Mouse (Mus musculus) activated CD4-positive, CD25-positive, alpha-beta regulatory T cell, adult 9 weeks (primary cell): ENCODE data around the gene Macf1. TPM values are rescaled to one million over a fixed set of nuclear protein-coding genes. Genes with fewer than 3 reads are reported as not detected.

ENCODE experiments used
- polyA plus RNA-seq: library from polyadenylated mRNA; unstranded; fragments of 100-300 nt; shearing (Covaris generic); gene quantifications from one replicate; pipeline ENCODE4 v1.2.1, GENCODE M21; 2017

The Macf1 gene
- 184 TPM for polyA plus RNA-seq

DNA sequence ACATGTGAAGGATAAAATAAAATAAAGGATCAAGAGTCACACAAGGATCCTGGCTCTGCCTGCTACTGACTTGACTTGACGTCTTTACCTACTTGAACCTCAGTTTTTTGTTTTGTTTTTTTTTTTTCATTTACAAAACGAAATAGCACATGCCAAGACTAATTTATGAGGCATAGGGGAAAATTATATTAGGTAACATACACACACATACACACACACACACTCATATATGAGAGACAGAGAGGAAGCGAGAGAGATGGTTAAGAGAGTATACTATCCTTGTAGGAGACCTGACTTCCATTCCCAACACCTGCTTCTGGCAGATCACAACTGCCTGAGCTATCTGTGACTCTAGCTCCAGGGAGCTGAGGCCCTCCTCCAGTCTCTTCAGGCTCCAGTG lies at the start of gene Macf1:
Gene Macf1 (minus strand): TSS at position 101 of the 400 bp plus-strand sequence.

DNA sequence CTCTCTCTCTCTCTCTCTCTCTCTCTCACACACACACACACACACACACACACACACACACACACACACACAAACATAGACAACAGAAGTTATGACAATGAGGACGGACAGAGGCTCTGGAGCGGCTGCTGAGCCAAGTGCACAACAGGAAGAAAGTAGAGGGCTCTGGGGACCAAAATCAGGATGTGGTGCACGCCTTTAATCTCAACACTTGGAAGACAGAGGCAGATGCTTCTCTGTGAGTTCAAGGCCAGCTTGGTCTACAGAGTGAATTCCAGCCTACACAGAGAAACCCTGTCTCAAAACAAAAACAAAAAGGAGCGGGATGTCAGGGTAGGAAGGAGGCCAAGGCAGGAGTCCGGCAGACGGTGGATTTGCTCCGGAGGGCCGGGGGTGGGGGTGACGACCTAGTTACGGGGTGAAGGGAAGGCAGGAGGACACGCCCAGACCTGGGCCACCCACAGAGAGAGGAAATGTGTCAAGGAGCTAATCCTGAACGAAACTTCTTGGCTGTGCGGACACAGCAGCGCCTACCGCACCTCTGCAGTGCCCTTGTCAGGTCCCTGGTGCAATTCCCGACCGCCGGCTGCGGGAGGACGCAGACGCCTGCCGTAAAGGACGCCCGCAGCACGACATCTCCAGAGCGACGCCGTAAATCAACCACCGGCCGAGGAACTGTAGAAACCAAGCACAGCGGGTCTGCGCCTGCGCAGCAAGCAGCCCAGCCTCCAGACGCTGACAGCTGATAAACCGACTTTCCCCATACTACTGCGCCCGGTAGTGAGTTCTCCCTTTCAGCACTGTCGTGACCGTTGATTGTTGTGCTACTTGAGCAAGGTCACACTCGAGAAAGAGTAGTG lies 33.6 kb upstream of the Macf1 start, which contains the start of gene Ndufs5:
Gene Ndufs5 (minus strand): TSS at position 629 of the 860 bp plus-strand sequence.

DNA sequence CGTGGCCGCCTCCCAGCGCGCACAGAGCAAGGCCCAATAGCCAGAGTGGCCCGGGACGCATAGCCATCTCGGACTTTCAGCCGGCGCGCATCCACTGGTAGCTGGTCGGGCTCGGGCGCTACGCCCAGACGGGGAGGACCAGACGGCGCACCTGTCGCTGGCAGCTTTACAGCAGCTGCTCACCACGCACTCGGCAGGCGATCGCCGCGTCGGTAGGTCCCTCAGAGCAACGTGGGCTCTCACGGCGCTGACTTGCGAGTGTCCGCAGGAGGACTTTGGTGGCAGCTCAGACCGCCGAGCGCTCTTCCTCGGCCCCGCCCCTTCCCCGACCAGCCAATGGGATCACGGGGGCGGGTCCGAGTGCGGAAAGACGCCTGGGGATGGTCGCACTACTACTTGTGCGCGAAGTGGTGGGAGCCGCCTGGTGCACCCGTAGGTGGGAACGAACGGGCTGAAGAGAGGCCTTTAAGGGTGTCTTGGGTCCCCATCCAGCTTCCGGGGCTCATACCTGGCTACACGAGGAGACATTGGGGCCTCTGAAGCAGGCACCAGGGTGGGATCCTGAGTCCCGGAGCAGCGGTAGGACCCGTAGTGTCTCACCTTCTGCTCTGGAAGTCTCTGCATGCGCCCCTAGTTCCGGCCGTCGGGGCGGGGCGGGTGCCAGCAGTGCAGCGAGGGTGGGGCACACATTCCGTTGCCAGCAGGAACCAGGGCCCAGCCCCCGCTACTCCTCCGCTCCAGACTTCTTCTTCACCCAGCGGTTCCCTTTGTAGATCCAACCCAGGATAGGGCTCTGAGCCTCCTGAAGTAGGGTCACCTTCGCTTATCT lies 341.3 kb downstream of the Macf1 start, which contains the start of gene Bmp8a:
Gene Bmp8a (minus strand): TSS at position 611 of the 829 bp plus-strand sequence.

DNA sequence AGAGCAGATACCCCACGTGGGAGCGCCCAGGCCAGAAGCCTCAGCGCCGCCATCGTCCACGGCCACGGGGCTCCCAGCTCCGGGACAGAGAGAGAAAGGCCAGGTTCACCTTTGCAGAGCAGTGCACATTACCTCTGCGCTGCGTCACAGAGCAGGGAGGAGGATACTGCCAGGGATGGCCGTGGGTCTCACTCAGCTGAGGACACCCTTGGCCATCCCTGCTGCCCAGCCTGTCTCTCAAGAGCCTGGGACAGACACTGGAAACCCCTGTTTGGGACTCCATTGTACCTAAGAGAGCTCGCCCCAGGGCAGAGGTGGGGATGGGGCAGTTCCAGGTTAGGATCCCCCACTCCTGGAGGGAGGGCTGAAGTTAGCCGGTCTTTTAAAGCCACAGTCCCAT lies 360.6 kb downstream of the Macf1 start, which contains the start of gene Oxct2a:
Gene Oxct2a (minus strand): TSS at position 101 of the 400 bp plus-strand sequence.

Other genes with a start within 250 kb of the Macf1 start
- 161 TPM for gene Ndufs5, start 33.8 kb upstream of the Macf1 start, polyA plus RNA-seq
- gene Akirin1, start 66.0 kb upstream of the Macf1 start, polyA plus RNA-seq = 18.9 TPM
- gene Rhbdl2, start 103.5 kb upstream of the Macf1 start, polyA plus RNA-seq = 0.35 TPM
- not detected for gene 4933427I04Rik, start 175.3 kb upstream of the Macf1 start, polyA plus RNA-seq
- gene Mycbp, start 220.5 kb upstream of the Macf1 start, polyA plus RNA-seq = 13.1 TPM
- gene Rragc, start 233.1 kb upstream of the Macf1 start, polyA plus RNA-seq = 17.1 TPM
- gene 4930535I16Rik, start 233.7 kb upstream of the Macf1 start, polyA plus RNA-seq = not detected